Mouse (Mus musculus): Measurements from ENCODE around the gene Clip3.

GRCm38 (mm10) chr7:30336384-30336783 is 44.9 kb downstream of the Clip3 start:
- TF ChIP-seq CTCF (IDR thresholded peaks at IDR 0.05; ENCODE audit: insufficient read depth, low read depth, low read length) = peak; percentile 91
- no peak for TF ChIP-seq POLR2A (IDR thresholded peaks at IDR 0.05; ENCODE audit: insufficient read depth, low read depth, low read length)

All from olfactory bulb, adult 2 months (tissue).